Mouse (Mus musculus): ENCODE results near the gene Kpna1.

GRCm38 (mm10) chr16:36064904-36065303 is 86.4 kb downstream of the Kpna1 start:
- TF ChIP-seq EP300 (optimal IDR thresholded peaks at IDR 0.05): no peak
- TF ChIP-seq CTCF (IDR thresholded peaks at IDR 0.05; ENCODE audit: low read depth): no peak
